Mouse (Mus musculus) heart, embryonic 13.5 days (tissue): Measurements from ENCODE around the gene Cd44. TPM values are rescaled to one million over a fixed set of nuclear protein-coding genes. Genes with fewer than 3 reads are reported as not detected.

ENCODE experiments used
- ATAC-seq: fragments of 200-750 bp; cut with Nextera tagmentation; 2 replicates; pipeline ENCODE4 v1.8.0; 2017; ENCODE audit warnings: moderate TSS enrichment; ENCODE audit not compliant: insufficient number of reproducible peaks, low FRiP score, low TSS enrichment; ENCODE audit errors: extremely low read depth
- H3K27ac ChIP-seq: fragments of 300-500 bp; sonication (generic); replicated peaks from 2 replicates; pipeline ENCODE4 v1.5.1; 2015; ENCODE audit warnings: moderate library complexity, mild to moderate bottlenecking, inconsistent platforms
- H3K27me3 ChIP-seq: fragments of 300-500 bp; sonication (generic); replicated peaks from 2 replicates; pipeline ENCODE4 v1.6.1; 2015; ENCODE audit warnings: mild to moderate bottlenecking, inconsistent platforms
- H3K36me3 ChIP-seq: fragments of 300-500 bp; sonication (generic); 2 replicates; pipeline ENCODE4 v1.6.1; 2015; ENCODE audit warnings: mild to moderate bottlenecking, inconsistent platforms
- H3K4me1 ChIP-seq: fragments of 300-500 bp; sonication (generic); 2 replicates; pipeline ENCODE4 v1.6.1; 2015; ENCODE audit warnings: inconsistent platforms
- H3K4me2 ChIP-seq: fragments of 300-500 bp; sonication (generic); 2 replicates; pipeline ENCODE4 v1.6.1; 2015; ENCODE audit warnings: inconsistent platforms, mild to moderate bottlenecking, moderate library complexity
- H3K4me3 ChIP-seq: fragments of 300-500 bp; sonication (generic); 2 replicates; pipeline ENCODE4 v1.5.1; 2015; ENCODE audit warnings: moderate library complexity, mild to moderate bottlenecking, inconsistent platforms
- H3K9ac ChIP-seq: fragments of 300-500 bp; sonication (generic); 2 replicates; pipeline ENCODE4 v1.6.1; 2015; ENCODE audit warnings: inconsistent platforms, mild to moderate bottlenecking, moderate library complexity
- H3K9me3 ChIP-seq: fragments of 300-500 bp; sonication (generic); 2 replicates; pipeline ENCODE4 v1.6.1; 2016; ENCODE audit warnings: inconsistent platforms
- WGBS: fragments of 180-500 bp; shearing (Covaris S2); methylation state at CpG from one replicate; pipeline ENCODE4 v1.1.7; 2015; ENCODE audit warnings: mixed read lengths; 5-methylcytosine and 5-hydroxymethylcytosine counted together
- polyA plus RNA-seq: library from polyadenylated mRNA; unstranded; fragments of >200 nt; fragmentation: Nextera tagmentation; extraction: Ambion mirVana; gene quantifications from 2 replicates; pipeline ENCODE4 v1.2.1, GENCODE M21; 2015

Cd44 gene
- polyA plus RNA-seq, 1 experiment from 2014 or later: 19.7 TPM

DNA sequence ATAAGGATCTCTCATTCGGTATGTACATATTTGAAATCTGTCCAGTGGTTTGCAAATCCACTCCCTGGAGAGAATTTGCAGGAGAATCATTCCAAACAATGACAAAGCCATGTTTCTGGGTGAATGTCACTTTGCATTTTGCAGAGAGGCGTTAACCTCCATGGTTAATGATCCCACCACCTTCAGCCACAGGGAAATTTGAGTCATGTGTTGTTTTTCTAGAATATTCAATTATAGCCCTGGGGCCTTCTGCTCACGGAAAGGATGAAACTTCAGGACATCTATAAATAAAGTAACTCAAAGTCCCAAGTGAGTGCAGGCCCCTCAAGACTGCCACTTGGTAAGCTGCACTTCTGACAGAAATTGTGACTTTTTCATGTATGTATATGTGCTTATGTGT lies 33.4 kb upstream of the Cd44 start:
- H3K36me3 ChIP-seq: no peaks in the 10 kb centered on the region
- peaks cover 7% of the 10 kb centered on the region for H3K4me1 ChIP-seq
- no peak for ATAC-seq
- H3K4me2 ChIP-seq: no peak overlapping the region
- no peak overlapping the region for H3K4me3 ChIP-seq
- H3K27ac ChIP-seq: no peak overlapping the region
- 68% methylated on average over 3 of the region's 3 CpGs for WGBS
- H3K27me3 ChIP-seq: peaks cover 11% of the 10 kb centered on the region
- no peak overlapping the region for H3K9ac ChIP-seq
- no peaks in the 10 kb centered on the region for H3K9me3 ChIP-seq

DNA sequence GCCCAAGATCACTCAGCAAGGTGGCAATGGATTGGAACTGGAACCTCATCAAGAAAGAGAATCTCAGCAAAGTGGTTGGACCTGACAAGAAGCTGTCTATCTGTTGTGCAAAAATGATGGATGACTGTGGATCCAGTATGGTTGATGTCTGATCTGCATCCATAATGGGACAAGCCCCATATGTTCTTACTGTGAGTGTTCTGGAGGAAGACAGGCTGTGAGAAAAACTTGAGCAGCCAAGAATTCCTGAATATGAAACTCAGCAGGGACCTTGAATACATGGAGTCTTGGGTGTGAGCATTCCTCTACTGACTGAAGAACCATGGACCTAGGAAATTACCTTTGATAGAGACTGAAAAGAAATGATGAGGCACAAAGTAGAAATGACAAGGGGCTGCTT lies 32.3 kb upstream of the Cd44 start:
- Histone ChIP-seq H3K4me1 (peaks cover 7% of the 10 kb centered on the region), H3K27ac (no peak overlapping the region), H3K27me3 (peaks cover 11% of the 10 kb centered on the region; the same call in 1 of the 2 replicates), H3K4me3 (no peak overlapping the region), H3K9ac (no peak overlapping the region), H3K9me3 (no peaks in the 10 kb centered on the region), H3K4me2 (no peak overlapping the region), H3K36me3 (no peaks in the 10 kb centered on the region)
- no peak for ATAC-seq

DNA sequence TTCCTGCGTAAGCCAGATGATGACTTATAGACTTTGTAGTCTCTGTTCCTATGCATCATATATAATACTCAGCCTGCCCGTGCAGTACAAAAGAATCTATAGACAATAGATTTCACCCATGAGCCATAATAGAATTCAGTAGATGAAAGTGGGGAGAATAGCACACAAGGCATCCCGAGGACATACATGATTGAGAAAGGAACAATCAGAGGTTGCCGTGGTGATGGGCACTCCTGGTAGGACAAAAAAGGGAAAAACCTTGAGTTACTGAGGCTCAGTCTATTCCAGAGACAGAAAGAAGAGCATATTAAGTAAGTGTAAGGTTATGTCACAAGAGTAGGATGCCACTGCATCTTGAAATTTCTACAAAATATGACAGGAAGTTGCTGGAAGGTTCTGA lies 31.7 kb upstream of the Cd44 start:
- Histone ChIP-seq H3K27me3 (peaks cover 11% of the 10 kb centered on the region; the same call in 1 of the 2 replicates), H3K4me1 (peaks cover 7% of the 10 kb centered on the region), H3K4me3 (no peak overlapping the region), H3K4me2 (no peak overlapping the region), H3K36me3 (no peaks in the 10 kb centered on the region), H3K9me3 (no peaks in the 10 kb centered on the region), H3K9ac (no peak overlapping the region), H3K27ac (no peak overlapping the region)
- ATAC-seq: no peak
- whole genome bisulfite sequencing: 82% methylated on average over 4 of the region's 4 CpGs

DNA sequence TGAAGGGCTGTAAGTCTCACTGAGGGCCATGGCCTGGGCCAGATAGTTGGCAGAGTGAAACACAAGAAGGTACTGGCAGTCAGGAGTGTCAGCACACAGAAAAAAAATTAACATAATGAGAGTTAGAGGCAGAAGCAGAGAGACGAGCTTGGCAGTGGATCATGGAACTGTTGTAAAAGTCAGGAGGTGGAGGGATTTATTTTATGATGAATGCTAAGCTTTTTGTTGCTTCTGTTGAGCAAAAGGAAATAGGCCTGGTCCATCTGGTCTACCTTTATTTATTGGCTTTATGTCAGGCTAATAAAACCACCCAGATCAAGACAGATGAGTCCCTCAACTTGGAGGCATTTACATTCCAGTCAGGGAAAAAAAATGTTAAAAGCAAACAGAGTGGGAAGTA lies 31.2 kb upstream of the Cd44 start:
- Histone ChIP-seq H3K4me3 (no peak overlapping the region), H3K36me3 (no peaks in the 10 kb centered on the region), H3K9me3 (no peaks in the 10 kb centered on the region), H3K4me2 (no peak overlapping the region), H3K27me3 (peaks cover 11% of the 10 kb centered on the region; the same call in 1 of the 2 replicates), H3K9ac (no peak overlapping the region), H3K4me1 (peaks cover 7% of the 10 kb centered on the region), H3K27ac (no peak overlapping the region)
- 56% methylated on average over 1 of the region's 1 CpGs for WGBS
- ATAC-seq: no peak

DNA sequence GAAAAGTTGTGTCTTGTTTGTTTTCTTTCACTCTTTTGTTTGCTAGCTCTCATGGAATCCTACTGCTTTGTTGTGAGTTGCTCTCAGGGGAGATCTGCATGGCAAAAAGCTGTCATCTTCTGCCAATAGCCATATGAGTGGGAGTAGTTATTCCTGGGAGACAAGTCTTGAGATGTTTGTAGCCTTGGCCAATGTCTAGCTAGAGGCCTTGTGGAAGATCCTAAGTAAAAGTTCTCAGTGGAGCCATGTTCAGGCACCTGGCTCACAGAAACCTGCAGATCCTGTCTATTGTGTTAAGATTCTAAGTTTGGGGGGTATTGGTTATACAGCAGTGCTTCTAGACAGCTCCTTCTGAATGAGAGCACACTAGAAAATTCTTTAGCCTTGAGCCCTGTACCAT lies 26.7 kb upstream of the Cd44 start:
- no peak overlapping the region for H3K27ac ChIP-seq
- no peaks in the 10 kb centered on the region for H3K27me3 ChIP-seq
- no peaks in the 10 kb centered on the region for H3K36me3 ChIP-seq
- H3K4me3 ChIP-seq: no peak overlapping the region
- ATAC-seq: no peak
- no peak overlapping the region for H3K4me2 ChIP-seq
- no peak overlapping the region for H3K9ac ChIP-seq
- H3K9me3 ChIP-seq: no peaks in the 10 kb centered on the region
- H3K4me1 ChIP-seq: no peaks in the 10 kb centered on the region

DNA sequence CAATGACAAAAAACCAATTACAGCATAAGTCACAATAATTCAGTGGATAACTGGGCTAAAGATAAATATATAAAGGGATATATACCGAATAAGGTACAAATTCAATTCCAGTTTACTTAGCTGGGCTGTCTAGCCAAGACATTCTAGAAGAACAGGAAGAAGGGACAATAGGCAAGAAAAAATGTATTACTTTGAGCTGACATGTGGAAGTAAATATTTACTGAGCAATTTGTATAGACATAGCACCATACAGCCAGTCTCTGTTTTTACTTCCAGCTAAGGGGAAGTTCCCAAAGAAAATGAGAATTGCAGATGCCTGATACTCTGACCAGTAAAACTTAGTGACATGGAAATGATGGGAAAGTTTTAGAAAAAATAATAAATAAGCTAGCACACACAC lies 23.0 kb upstream of the Cd44 start:
- H3K4me2 ChIP-seq: no peak overlapping the region
- ATAC-seq: no peak
- 73% methylated on average over 1 of the region's 1 CpGs for WGBS

DNA sequence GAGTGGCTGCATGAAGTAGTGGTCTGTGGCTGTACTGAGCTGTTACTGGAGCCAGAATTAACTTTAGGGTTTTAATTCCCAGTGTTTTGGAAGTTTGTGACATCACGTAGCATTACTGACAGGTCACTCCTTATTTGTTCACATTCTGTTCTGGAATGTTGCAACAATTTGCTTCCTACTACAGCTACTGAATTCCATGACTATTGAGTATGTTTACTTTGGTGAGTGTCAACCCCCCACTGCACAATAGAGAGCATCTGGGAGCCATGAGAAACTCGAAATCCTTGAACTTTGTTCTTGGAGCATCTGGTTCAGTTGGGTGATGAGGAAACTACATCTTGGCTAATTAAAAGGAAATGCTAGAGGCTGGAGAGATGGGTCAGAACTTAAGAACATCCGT lies 22.2 kb upstream of the Cd44 start:
- H3K9me3 ChIP-seq: no peaks in the 10 kb centered on the region
- H3K36me3 ChIP-seq: no peaks in the 10 kb centered on the region
- no peak overlapping the region for H3K9ac ChIP-seq
- 0 out of 2 replicates have a peak, but pooled peaks cover 7% of the 10 kb centered on the region for H3K27me3 ChIP-seq
- no peaks in the 10 kb centered on the region for H3K4me1 ChIP-seq
- no peak overlapping the region for H3K4me3 ChIP-seq
- no peak for ATAC-seq
- WGBS: 66% methylated on average over 3 of the region's 3 CpGs
- no peak overlapping the region for H3K4me2 ChIP-seq
- no peak overlapping the region for H3K27ac ChIP-seq

More for the DNA sequence above, 23.0 kb upstream of the Cd44 start:
- Histone ChIP-seq H3K4me1 (no peaks in the 10 kb centered on the region), H3K36me3 (no peaks in the 10 kb centered on the region), H3K27ac (no peak overlapping the region), H3K27me3 (0 out of 2 replicates have a peak, but pooled peaks cover 5% of the 10 kb centered on the region), H3K4me3 (no peak overlapping the region), H3K9ac (no peak overlapping the region), H3K9me3 (no peaks in the 10 kb centered on the region)

DNA sequence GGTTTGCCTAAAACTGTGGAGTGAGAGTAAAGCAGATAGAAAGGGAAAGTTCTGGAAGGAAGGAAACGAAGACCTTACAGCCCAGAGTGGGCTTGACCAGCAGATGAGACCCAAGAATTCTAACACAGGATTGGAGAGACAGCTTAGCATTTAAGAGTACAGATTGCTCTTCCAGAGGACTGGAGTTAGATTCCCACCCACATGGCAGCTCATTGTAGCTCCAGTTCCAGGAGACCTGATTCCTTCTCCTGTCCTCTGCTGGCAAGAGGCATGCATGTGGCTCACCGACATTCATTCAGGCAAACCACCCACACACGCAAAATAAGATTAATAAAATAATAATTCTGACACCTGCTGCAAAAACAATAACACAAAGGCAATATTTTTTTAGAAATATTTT lies 20.6 kb upstream of the Cd44 start:
- H3K4me3 ChIP-seq: no peak overlapping the region
- no peak for ATAC-seq
- no peaks in the 10 kb centered on the region for H3K9me3 ChIP-seq
- 0 out of 2 replicates have a peak, but pooled peaks cover 7% of the 10 kb centered on the region for H3K27me3 ChIP-seq
- no peak overlapping the region for H3K9ac ChIP-seq
- no peak overlapping the region for H3K4me2 ChIP-seq
- H3K4me1 ChIP-seq: no peaks in the 10 kb centered on the region
- H3K27ac ChIP-seq: no peak overlapping the region
- H3K36me3 ChIP-seq: no peaks in the 10 kb centered on the region
- WGBS: 76% methylated on average over 3 of the region's 3 CpGs

DNA sequence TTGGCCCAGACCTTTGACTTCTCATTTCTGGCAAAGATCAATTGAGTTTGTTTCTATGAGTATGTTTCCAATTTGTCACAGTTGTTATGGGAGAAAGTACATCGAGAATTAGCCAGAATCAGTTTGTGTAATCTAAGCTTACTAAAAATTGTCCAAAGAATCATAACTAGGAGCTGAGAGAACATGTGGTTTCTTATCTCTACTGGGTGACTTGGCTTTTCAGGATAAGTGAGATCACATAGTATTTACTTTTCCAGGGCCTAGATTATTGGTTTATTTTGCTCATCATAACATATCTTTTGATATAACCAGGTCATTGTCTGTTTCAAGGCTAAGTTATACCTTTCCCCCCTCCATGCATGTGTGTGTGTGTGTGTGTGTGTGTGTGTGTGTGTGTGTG lies 16.8 kb upstream of the Cd44 start:
- no peak overlapping the region for H3K4me3 ChIP-seq
- WGBS: 65% methylated on average over 1 of the region's 1 CpGs
- ATAC-seq: no peak
- H3K27ac ChIP-seq: no peak overlapping the region
- H3K4me1 ChIP-seq: peaks cover 13% of the 10 kb centered on the region
- no peaks in the 10 kb centered on the region for H3K36me3 ChIP-seq
- no peak overlapping the region for H3K9ac ChIP-seq
- H3K27me3 ChIP-seq: 0 out of 2 replicates have a peak, but pooled peaks cover 7% of the 10 kb centered on the region
- H3K4me2 ChIP-seq: no peak overlapping the region
- H3K9me3 ChIP-seq: no peaks in the 10 kb centered on the region

DNA sequence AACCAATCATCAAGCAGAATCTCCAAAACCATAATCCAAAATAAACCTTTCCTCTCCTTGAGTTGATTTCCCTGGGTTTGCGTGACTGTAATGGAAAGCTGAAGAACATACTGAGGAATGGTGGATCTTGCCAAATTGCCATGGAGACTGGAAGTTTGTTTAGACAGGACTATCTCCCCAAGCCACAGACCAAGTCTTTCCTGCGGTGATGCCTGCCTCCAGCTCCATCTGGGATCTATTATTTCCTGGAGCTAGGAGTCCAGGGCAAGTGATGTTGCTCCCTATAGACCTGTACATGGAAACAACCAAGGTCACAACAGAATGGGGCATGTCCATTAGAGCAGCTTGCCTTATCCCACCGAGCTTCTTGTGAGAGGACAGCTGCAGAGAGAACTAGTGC lies 15.1 kb upstream of the Cd44 start:
- Histone ChIP-seq H3K27ac (no peak overlapping the region), H3K4me2 (no peak overlapping the region), H3K27me3 (0 out of 2 replicates have a peak, but pooled peaks cover 6% of the 10 kb centered on the region), H3K9me3 (no peaks in the 10 kb centered on the region), H3K36me3 (no peaks in the 10 kb centered on the region), H3K4me3 (no peak overlapping the region), H3K9ac (no peak overlapping the region), H3K4me1 (peaks cover 13% of the 10 kb centered on the region)
- WGBS: 40% methylated on average over 3 of the region's 3 CpGs
- no peak for ATAC-seq

DNA sequence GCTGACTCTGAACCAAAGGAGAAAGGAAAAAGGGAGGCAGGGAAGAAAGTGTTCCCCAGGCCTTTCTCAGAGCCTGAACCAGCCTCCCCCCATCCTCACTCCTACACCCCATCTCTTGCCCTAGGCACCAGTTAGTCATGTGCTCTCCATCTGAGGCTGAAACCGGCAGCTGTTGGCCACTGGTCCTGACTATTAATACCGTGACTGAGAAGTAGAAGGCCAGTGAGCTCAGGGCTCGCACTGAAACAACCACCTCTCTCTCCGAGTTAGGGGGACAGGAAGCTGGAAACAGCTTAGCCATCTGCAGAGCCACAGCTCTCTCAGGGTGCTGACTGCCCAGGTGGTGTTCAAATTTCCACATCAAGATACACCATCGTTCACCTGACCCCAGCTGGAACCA lies 13.2 kb upstream of the Cd44 start:
- ATAC-seq: no peak
- Histone ChIP-seq H3K9me3 (no peaks in the 10 kb centered on the region), H3K27me3 (0 out of 2 replicates have a peak, but pooled peaks cover 4% of the 10 kb centered on the region), H3K9ac (no peak overlapping the region), H3K4me2 (no peak overlapping the region), H3K27ac (no peak overlapping the region), H3K4me3 (no peak overlapping the region), H3K4me1 (peaks cover 13% of the 10 kb centered on the region), H3K36me3 (no peaks in the 10 kb centered on the region)
- WGBS: 69% methylated on average over 5 of the region's 5 CpGs

DNA sequence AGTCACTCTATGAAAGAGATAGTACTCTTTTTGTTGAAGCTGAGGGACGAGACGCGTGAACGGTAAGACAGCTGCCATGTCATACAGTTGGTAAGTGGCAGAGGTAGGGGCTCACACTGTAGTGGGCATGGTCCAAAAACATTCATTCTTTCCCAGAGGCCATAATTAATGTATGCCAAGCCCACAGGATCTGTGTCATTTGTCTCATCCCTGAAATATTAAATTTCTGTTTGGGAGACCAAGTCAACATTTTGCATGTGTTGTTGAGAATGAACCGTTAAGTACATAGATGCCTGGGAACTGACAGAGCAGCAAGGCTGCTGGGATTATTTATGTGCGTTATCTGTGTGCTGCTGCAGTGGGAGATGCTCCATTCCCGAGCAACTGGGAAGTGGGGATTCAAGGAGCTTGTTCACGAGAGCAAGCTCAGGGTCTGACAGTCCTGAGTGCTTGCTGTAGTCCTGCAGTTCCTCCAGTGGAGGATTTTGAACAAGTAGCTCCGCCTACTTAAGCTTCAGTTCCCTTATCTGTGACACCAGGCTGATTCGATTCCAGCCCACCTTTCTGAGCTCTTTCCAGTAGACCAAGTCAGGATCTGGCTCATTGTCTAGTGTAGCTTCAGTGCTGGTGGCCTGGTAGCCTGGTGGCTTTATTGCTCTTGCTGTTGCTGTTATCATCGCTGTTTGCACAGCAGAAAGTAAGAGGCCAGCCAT lies 12.5 kb upstream of the Cd44 start:
- 52% methylated on average over 11 of the region's 11 CpGs for WGBS
- H3K9ac ChIP-seq: no peak overlapping the region
- peaks cover 13% of the 10 kb centered on the region for H3K4me1 ChIP-seq
- no peak for ATAC-seq
- H3K9me3 ChIP-seq: no peaks in the 10 kb centered on the region
- H3K4me2 ChIP-seq: no peak overlapping the region
- no peaks in the 10 kb centered on the region for H3K36me3 ChIP-seq
- no peaks in the 10 kb centered on the region for H3K27me3 ChIP-seq
- no peak overlapping the region for H3K27ac ChIP-seq
- H3K4me3 ChIP-seq: no peak overlapping the region
